Mouse (Mus musculus): ENCODE results near the gene Eps8l2. TPM values are rescaled to one million over a fixed set of nuclear protein-coding genes. Genes with fewer than 3 reads are reported as not detected.

Eps8l2 gene
- polyA plus RNA-seq (2012; rRNA removed): 1.5 and 1.6 TPM in 2 replicates

GRCm38 (mm10) chr7:141338576-141339131, at the start of gene Eps8l2:
TSS of gene Eps8l2 (plus strand) at chr7:141338880.
- TF ChIP-seq CTCF (IDR thresholded peaks at IDR 0.05; ENCODE audit: borderline replicate concordance, extremely low read depth, insufficient read depth, insufficient read length) (no peak), POLR2A (IDR thresholded peaks at IDR 0.05; ENCODE audit: borderline replicate concordance, extremely low read depth, insufficient read depth, insufficient read length, poor library complexity, severe bottlenecking) (no peak)
- DNase-seq (ENCODE audit: low read depth): no peak

GRCm38 (mm10) chr7:141291921-141292582, 46.6 kb upstream of the Eps8l2 start, which contains the start of gene Drd4:
TSS of gene Drd4 (plus strand) at chr7:141292006.
- TF ChIP-seq CTCF (IDR thresholded peaks at IDR 0.05; ENCODE audit: borderline replicate concordance, extremely low read depth, insufficient read depth, insufficient read length) (no peak), POLR2A (IDR thresholded peaks at IDR 0.05; ENCODE audit: borderline replicate concordance, extremely low read depth, insufficient read depth, insufficient read length, poor library complexity, severe bottlenecking) (no peak)
- DNase-seq (ENCODE audit: low read depth): peak; percentile 64

GRCm38 (mm10) chr7:141292583-141293388, 45.9 kb upstream of the Eps8l2 start:
- TF ChIP-seq CTCF (IDR thresholded peaks at IDR 0.05; ENCODE audit: borderline replicate concordance, extremely low read depth, insufficient read depth, insufficient read length) (no peak), POLR2A (IDR thresholded peaks at IDR 0.05; ENCODE audit: borderline replicate concordance, extremely low read depth, insufficient read depth, insufficient read length, poor library complexity, severe bottlenecking) (no peak)
- DNase-seq (ENCODE audit: low read depth): peak; percentile 28

- peak; percentile 7; the same call in 1 of the 2 replicates for TF ChIP-seq CTCF (IDR thresholded peaks at IDR 0.05; ENCODE audit: borderline replicate concordance, extremely low read depth, insufficient read depth, insufficient read length)
- no peak for TF ChIP-seq POLR2A (IDR thresholded peaks at IDR 0.05; ENCODE audit: borderline replicate concordance, extremely low read depth, insufficient read depth, insufficient read length, poor library complexity, severe bottlenecking)
- peak; percentile 19 for DNase-seq (ENCODE audit: low read depth)
Observed at GRCm38 (mm10) chr7:141293852-141294471, 44.7 kb upstream of the Eps8l2 start.

- TF ChIP-seq POLR2A (IDR thresholded peaks at IDR 0.05; ENCODE audit: borderline replicate concordance, extremely low read depth, insufficient read depth, insufficient read length, poor library complexity, severe bottlenecking) (no peak), CTCF (IDR thresholded peaks at IDR 0.05; ENCODE audit: borderline replicate concordance, extremely low read depth, insufficient read depth, insufficient read length) (no peak)
- no peak for DNase-seq (ENCODE audit: low read depth)
Observed at GRCm38 (mm10) chr7:141294479-141294878, 44.2 kb upstream of the Eps8l2 start.

GRCm38 (mm10) chr7:141297926-141298650, 40.6 kb upstream of the Eps8l2 start:
- TF ChIP-seq POLR2A (IDR thresholded peaks at IDR 0.05; ENCODE audit: borderline replicate concordance, extremely low read depth, insufficient read depth, insufficient read length, poor library complexity, severe bottlenecking) (no peak), CTCF (IDR thresholded peaks at IDR 0.05; ENCODE audit: borderline replicate concordance, extremely low read depth, insufficient read depth, insufficient read length) (no peak)
- no peak for DNase-seq (ENCODE audit: low read depth)

GRCm38 (mm10) chr7:141299175-141299574, 39.5 kb upstream of the Eps8l2 start:
- TF ChIP-seq POLR2A (IDR thresholded peaks at IDR 0.05; ENCODE audit: borderline replicate concordance, extremely low read depth, insufficient read depth, insufficient read length, poor library complexity, severe bottlenecking) (no peak), CTCF (IDR thresholded peaks at IDR 0.05; ENCODE audit: borderline replicate concordance, extremely low read depth, insufficient read depth, insufficient read length) (no peak)
- no peak for DNase-seq (ENCODE audit: low read depth)

GRCm38 (mm10) chr7:141301386-141301785, 37.3 kb upstream of the Eps8l2 start:
- TF ChIP-seq POLR2A (IDR thresholded peaks at IDR 0.05; ENCODE audit: borderline replicate concordance, extremely low read depth, insufficient read depth, insufficient read length, poor library complexity, severe bottlenecking) (no peak), CTCF (IDR thresholded peaks at IDR 0.05; ENCODE audit: borderline replicate concordance, extremely low read depth, insufficient read depth, insufficient read length) (no peak)
- no peak for DNase-seq (ENCODE audit: low read depth)

- DNase-seq (ENCODE audit: low read depth): no peak
- TF ChIP-seq POLR2A (IDR thresholded peaks at IDR 0.05; ENCODE audit: borderline replicate concordance, extremely low read depth, insufficient read depth, insufficient read length, poor library complexity, severe bottlenecking) (no peak), CTCF (IDR thresholded peaks at IDR 0.05; ENCODE audit: borderline replicate concordance, extremely low read depth, insufficient read depth, insufficient read length) (no peak)
Observed at GRCm38 (mm10) chr7:141302702-141303268, 35.9 kb upstream of the Eps8l2 start.

- no peak for TF ChIP-seq CTCF (IDR thresholded peaks at IDR 0.05; ENCODE audit: borderline replicate concordance, extremely low read depth, insufficient read depth, insufficient read length)
- TF ChIP-seq POLR2A (IDR thresholded peaks at IDR 0.05; ENCODE audit: borderline replicate concordance, extremely low read depth, insufficient read depth, insufficient read length, poor library complexity, severe bottlenecking): no peak
- no peak for DNase-seq (ENCODE audit: low read depth)
Observed at GRCm38 (mm10) chr7:141304537-141304936, 34.1 kb upstream of the Eps8l2 start.

Data from brain, embryonic 14.5 days (tissue).